Mouse (Mus musculus): ENCODE measurements around the gene Rmdn2.

GRCm38 (mm10) chr17:79565241-79565961 is 46.3 kb upstream of the Rmdn2 start:
- TF ChIP-seq POLR2A (IDR thresholded peaks at IDR 0.05; ENCODE audit: extremely low read depth, insufficient read depth, low read length) (no peak), CTCF (IDR thresholded peaks at IDR 0.05; ENCODE audit: extremely low read depth, insufficient read depth, low read length) (no peak)

Data from cortical plate, adult 2 months (tissue).